Mouse (Mus musculus) bone marrow, adult 2 months (tissue): Measurements from ENCODE around the gene Plxna2.

Experiments used
- CTCF ChIP-seq: fragments of 200-500 bp; IDR thresholded peaks from 2 replicates; pipeline ENCODE4 v1.5.1; 2011; ENCODE audit warnings: low read length, control low read depth; ENCODE audit not compliant: control insufficient read depth, insufficient read depth
- POLR2A ChIP-seq: fragments of 200-500 bp; IDR thresholded peaks from 2 replicates; pipeline ENCODE4 v1.6.1; 2011; ENCODE audit warnings: low read depth, mild to moderate bottlenecking, control low read depth, low read length, borderline replicate concordance; ENCODE audit not compliant: control insufficient read depth

DNA sequence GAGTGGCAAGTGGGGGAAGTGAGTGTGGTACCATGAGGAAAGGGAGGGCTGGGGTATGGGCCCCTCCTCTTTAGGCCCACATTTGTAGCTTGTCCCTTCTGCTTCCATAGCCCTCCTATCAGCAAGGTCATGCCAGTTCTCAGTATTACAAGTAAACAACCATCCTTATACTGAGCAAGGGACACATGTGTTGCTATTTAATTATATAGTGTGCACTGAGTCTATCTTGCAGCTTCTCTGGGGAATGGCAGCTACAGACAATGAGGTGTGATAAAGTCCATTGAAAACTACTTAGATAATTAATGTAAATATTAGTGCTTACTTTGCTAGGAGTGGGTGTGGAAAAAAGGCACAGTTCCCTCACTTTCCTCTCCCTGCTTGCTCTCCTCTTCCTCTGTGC is 75.0 kb downstream of the Plxna2 start:
- TF ChIP-seq CTCF (no peak), POLR2A (no peak)
